ENCODE assay signal across 7 mouse cellular contexts in the genomic region with DNA sequence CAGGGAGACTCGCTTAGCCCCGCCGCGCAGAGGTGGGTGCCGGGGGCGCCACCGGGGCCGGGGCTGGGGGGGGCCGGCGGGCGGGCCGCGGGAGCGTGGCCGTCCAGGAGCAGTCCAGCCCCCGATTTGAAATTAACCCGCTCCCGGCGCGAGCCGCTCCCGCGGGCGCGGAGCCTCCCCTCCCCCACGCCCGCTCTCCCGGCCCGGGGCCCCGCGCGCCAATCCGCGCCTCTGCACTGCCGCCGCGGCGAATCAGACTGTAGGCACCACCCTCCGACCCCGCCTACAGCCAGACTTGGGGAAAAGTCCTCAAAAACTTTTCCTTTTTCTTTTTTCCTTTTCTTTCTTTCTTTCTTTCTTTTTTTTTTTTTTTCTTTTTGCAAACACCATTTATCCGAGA. TPM values are rescaled to one million over a fixed set of nuclear protein-coding genes. Genes with fewer than 3 reads are reported as not detected.
DNase-seq lines count a peak whose midpoint lies in the region; ATAC-seq and TF ChIP-seq lines count a peak whose summit lies in the region.

Gene E2f8, minus strand, starts transcription at position 111 of the 400 bp plus-strand sequence.

- no peaks in the 10 kb centered on the region for H3K36me3 ChIP-seq in forebrain, embryonic 16.5 days (ENCODE audit: control insufficient read depth, insufficient read depth)
- H3K36me3 ChIP-seq in hindbrain, embryonic 12.5 days: 0 out of 2 replicates have a peak, but pooled peaks cover 5% of the 10 kb centered on the region
- H3K36me3 ChIP-seq in limb, embryonic 15.5 days: 0 out of 2 replicates have a peak, but pooled peaks cover 4% of the 10 kb centered on the region
- no peaks in the 10 kb centered on the region for H3K36me3 ChIP-seq in midbrain, embryonic 15.5 days (replicated peaks)
- H3K36me3 ChIP-seq in testis, adult 2 months (ENCODE audit: control insufficient read depth, insufficient read depth, low read length): no peaks in the 10 kb centered on the region

- H3K27ac ChIP-seq in forebrain, embryonic 16.5 days (ENCODE audit: low read length): no peak within 1 kb of the TSS
- peak within 1 kb of the TSS; percentile 76; the same call in 1 of the 2 replicates for H3K27ac ChIP-seq in hindbrain, embryonic 12.5 days
- peak within 1 kb of the TSS; percentile 85 for H3K27ac ChIP-seq in limb, embryonic 15.5 days
- H3K27ac ChIP-seq in midbrain, embryonic 15.5 days: no peak within 1 kb of the TSS
- no peak within 1 kb of the TSS; the same call in 1 of the 2 replicates for H3K27ac ChIP-seq in testis, adult 2 months (ENCODE audit: control insufficient read depth, insufficient read depth, low read depth, low read length)

- no peak for TF ChIP-seq CTCF in testis, adult 2 months (IDR thresholded peaks at IDR 0.05; ENCODE audit: control insufficient read depth, insufficient read depth, insufficient replicate concordance, low read depth, low read length)

- H3K4me3 ChIP-seq in forebrain, embryonic 16.5 days (replicated peaks; ENCODE audit: low read length): peak within 1 kb of the TSS; percentile 75
- peak within 1 kb of the TSS; percentile 73 for H3K4me3 ChIP-seq in hindbrain, embryonic 12.5 days
- H3K4me3 ChIP-seq in limb, embryonic 15.5 days: peak within 1 kb of the TSS; percentile 83
- H3K4me3 ChIP-seq in midbrain, embryonic 15.5 days: peak within 1 kb of the TSS; percentile 58
- peak within 1 kb of the TSS; percentile 87 for H3K4me3 ChIP-seq in testis, adult 2 months (ENCODE audit: control insufficient read depth, low read depth, low read length)

- peaks cover 18% of the 10 kb centered on the region for H3K27me3 ChIP-seq in forebrain, embryonic 16.5 days (replicated peaks; ENCODE audit: control insufficient read depth, insufficient read depth, low read length)
- H3K27me3 ChIP-seq in hindbrain, embryonic 12.5 days: peaks cover 35% of the 10 kb centered on the region
- peaks cover 7% of the 10 kb centered on the region; the same call in 1 of the 2 replicates for H3K27me3 ChIP-seq in limb, embryonic 15.5 days
- peaks cover 37% of the 10 kb centered on the region for H3K27me3 ChIP-seq in midbrain, embryonic 15.5 days (replicated peaks)
- H3K27me3 ChIP-seq in testis, adult 2 months (ENCODE audit: control insufficient read depth, insufficient read depth, low read length): no peaks in the 10 kb centered on the region

- H3K9ac ChIP-seq in forebrain, embryonic 16.5 days (replicated peaks; ENCODE audit: low read depth, low read length): peak within 1 kb of the TSS; percentile 52
- H3K9ac ChIP-seq in hindbrain, embryonic 12.5 days: peak within 1 kb of the TSS; percentile 77
- peak within 1 kb of the TSS; percentile 54 for H3K9ac ChIP-seq in limb, embryonic 15.5 days
- H3K9ac ChIP-seq in midbrain, embryonic 15.5 days: peak within 1 kb of the TSS; percentile 44

- TF ChIP-seq POLR2A in testis, adult 2 months (IDR thresholded peaks at IDR 0.05; ENCODE audit: control insufficient read depth, low read depth, low read length): no peak

- H3K4me2 ChIP-seq in forebrain, embryonic 16.5 days (ENCODE audit: low read length): peak within 1 kb of the TSS; percentile 85
- H3K4me2 ChIP-seq in hindbrain, embryonic 12.5 days (replicated peaks): peak within 1 kb of the TSS; percentile 100
- peak within 1 kb of the TSS; percentile 84 for H3K4me2 ChIP-seq in limb, embryonic 15.5 days
- H3K4me2 ChIP-seq in midbrain, embryonic 15.5 days: peak within 1 kb of the TSS; percentile 98

- DNase-seq in T-cell, adult 2 months (ENCODE audit: low spot score): peak; percentile 10
- DNase-seq in c-Kit-positive CD71-positive TER-119-positive erythroid progenitor cells, embryonic 14.5 days (ENCODE audit: low spot score): peak; percentile 79

- peak; percentile 84 for ATAC-seq in forebrain, embryonic 16.5 days
- peak; percentile 79 for ATAC-seq in hindbrain, embryonic 12.5 days (ENCODE audit: low FRiP score)
- peak; percentile 77 for ATAC-seq in limb, embryonic 15.5 days (ENCODE audit: insufficient number of reproducible peaks, low FRiP score, low TSS enrichment, low read depth)
- peak; percentile 77 for ATAC-seq in midbrain, embryonic 15.5 days (replicated peaks)

- WGBS in forebrain, embryonic 16.5 days: under 1% methylated on average over 36 of the region's 41 CpGs
- WGBS in hindbrain, embryonic 12.5 days: 1% methylated on average over 40 of the region's 41 CpGs
- 0% methylated on average over 41 of the region's 41 CpGs for WGBS in limb, embryonic 15.5 days
- 0% methylated on average over 30 of the region's 41 CpGs for WGBS in midbrain, embryonic 15.5 days

- H3K4me1 ChIP-seq in forebrain, embryonic 16.5 days (replicated peaks; ENCODE audit: control insufficient read depth, insufficient read depth, low read length): peaks cover 18% of the 10 kb centered on the region
- peaks cover 18% of the 10 kb centered on the region for H3K4me1 ChIP-seq in hindbrain, embryonic 12.5 days
- peaks cover 27% of the 10 kb centered on the region for H3K4me1 ChIP-seq in limb, embryonic 15.5 days
- H3K4me1 ChIP-seq in midbrain, embryonic 15.5 days: peaks cover 15% of the 10 kb centered on the region
- H3K4me1 ChIP-seq in testis, adult 2 months (ENCODE audit: control insufficient read depth, insufficient read depth, low read length): peaks cover 15% of the 10 kb centered on the region

- H3K9me3 ChIP-seq in forebrain, embryonic 16.5 days (ENCODE audit: control insufficient read depth, low read length): no peaks in the 10 kb centered on the region
- no peaks in the 10 kb centered on the region for H3K9me3 ChIP-seq in hindbrain, embryonic 12.5 days (replicated peaks)
- H3K9me3 ChIP-seq in limb, embryonic 15.5 days: no peaks in the 10 kb centered on the region
- no peaks in the 10 kb centered on the region for H3K9me3 ChIP-seq in midbrain, embryonic 15.5 days

RNA-seq across cellular contexts. Expression of gene E2f8, which starts in this region (rescaled TPM):
- polyA plus RNA-seq in forebrain, embryonic 16.5 days (2015; fragmentation: Nextera tagmentation; extraction: Ambion mirVana): 4.8 and 5.7 TPM in 2 replicates
- polyA plus RNA-seq in hindbrain, embryonic 12.5 days (2016; fragmentation: Nextera tagmentation; extraction: Ambion mirVana): 11.1 and 12.0 TPM in 2 replicates
- 16.4 and 18.6 TPM in 2 replicates for polyA plus RNA-seq in limb, embryonic 15.5 days (2015; fragmentation: Nextera tagmentation; extraction: Ambion mirVana)
- 2.3 and 2.5 TPM in 2 replicates for polyA plus RNA-seq in midbrain, embryonic 15.5 days (2015; fragmentation: Nextera tagmentation; extraction: Ambion mirVana)
- polyA plus RNA-seq in testis, adult 2 months (2012; rRNA removed): 6.5 and 6.7 TPM in 2 replicates

Comparison
In these comparisons a context has a peak if more than half of its experiments do, and no peak if none do; other contexts are left out.
1. H3K27ac ChIP-seq: peak in hindbrain, embryonic 12.5 days (single experiment) and limb, embryonic 15.5 days (single experiment); none in forebrain, embryonic 16.5 days (single experiment), midbrain, embryonic 15.5 days (single experiment) and testis, adult 2 months (single experiment).
2. Peak in every context shown above with its lines, with median percentiles within 50 percentile points of each other: ATAC-seq, H3K4me2 ChIP-seq, H3K4me3 ChIP-seq and H3K9ac ChIP-seq.